Mouse (Mus musculus): ENCODE data around the gene Wdr34. TPM values are rescaled to one million over a fixed set of nuclear protein-coding genes. Genes with fewer than 3 reads are reported as not detected.

The Wdr34 gene
- polyA plus RNA-seq, 1 experiment from 2014 or later, result 15.2 TPM

DNA sequence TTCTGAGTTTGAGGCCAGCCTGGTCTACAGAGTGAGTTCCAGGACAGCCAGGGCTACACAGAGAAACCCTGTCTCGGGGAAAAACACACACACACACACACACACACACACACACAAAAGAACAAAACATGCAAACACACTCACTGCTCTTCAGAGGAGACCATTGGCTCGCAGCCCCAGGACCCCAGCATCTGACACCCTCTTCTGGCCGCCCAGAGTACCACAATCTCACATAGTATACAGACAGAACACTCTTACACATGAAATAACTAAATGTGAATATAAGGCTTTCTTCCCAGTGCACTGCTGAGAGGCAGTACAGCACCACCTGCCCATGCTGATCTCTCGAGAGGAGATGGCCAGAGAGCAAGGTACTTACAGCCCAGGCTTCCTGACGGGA, 4.1 kb downstream of the Wdr34 start:
- 83% methylated on average over 5 of the region's 5 CpGs for WGBS
- no peak overlapping the region for H3K9ac ChIP-seq (replicated peaks; ENCODE audit: low read depth)
- H3K36me3 ChIP-seq (ENCODE audit: insufficient read depth, low read length), result no peaks in the 10 kb centered on the region
- H3K27me3 ChIP-seq (replicated peaks; ENCODE audit: insufficient read depth, low read length), result no peaks in the 10 kb centered on the region
- H3K27ac ChIP-seq (ENCODE audit: low read length), result no peak overlapping the region
- ATAC-seq (no peak), DNase-seq (ENCODE audit: low spot score) (no peak)
- H3K4me1 ChIP-seq (ENCODE audit: insufficient read depth, low read depth, low read length), result no peaks in the 10 kb centered on the region; the same call in 1 of the 2 replicates
- TF ChIP-seq EP300 (IDR thresholded peaks at IDR 0.05) (no peak), CTCF (IDR thresholded peaks at IDR 0.05) (no peak; the same call in 1 of the 2 replicates)
- H3K4me2 ChIP-seq (replicated peaks; ENCODE audit: low read depth, low read length), result no peak overlapping the region
- no peak overlapping the region for H3K4me3 ChIP-seq (ENCODE audit: low read depth, low read length)
- no peaks in the 10 kb centered on the region for H3K9me3 ChIP-seq (ENCODE audit: low read length)

DNA sequence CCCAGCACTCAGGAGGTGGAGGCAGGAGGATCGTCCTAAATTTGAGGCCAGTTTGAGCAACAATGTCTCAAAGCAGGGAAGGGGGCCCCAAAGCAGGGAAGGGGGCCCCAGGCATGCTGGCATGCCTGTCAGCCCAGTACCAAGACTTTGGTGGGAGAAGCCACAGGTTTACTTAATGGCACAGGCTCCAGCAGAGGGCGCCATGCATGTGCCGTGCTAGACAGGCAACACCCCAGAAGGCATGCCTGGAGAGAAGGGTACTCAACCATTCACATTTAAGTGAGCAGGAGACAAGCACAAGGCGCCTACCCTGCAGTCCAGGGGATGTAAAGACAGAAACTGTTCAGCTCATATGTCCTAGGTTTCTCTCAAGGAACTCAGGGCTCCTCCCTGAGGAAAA, 6.2 kb downstream of the Wdr34 start:
- Histone ChIP-seq H3K9me3 (ENCODE audit: low read length) (no peaks in the 10 kb centered on the region), H3K36me3 (ENCODE audit: insufficient read depth, low read length) (0 out of 2 replicates have a peak, but pooled peaks cover 4% of the 10 kb centered on the region), H3K9ac (replicated peaks; ENCODE audit: low read depth) (no peak overlapping the region), H3K4me2 (replicated peaks; ENCODE audit: low read depth, low read length) (no peak overlapping the region), H3K4me1 (ENCODE audit: insufficient read depth, low read depth, low read length) (no peaks in the 10 kb centered on the region), H3K27me3 (replicated peaks; ENCODE audit: insufficient read depth, low read length) (no peaks in the 10 kb centered on the region), H3K27ac (ENCODE audit: low read length) (no peak overlapping the region), H3K4me3 (ENCODE audit: low read depth, low read length) (no peak overlapping the region)
- peak; percentile 82 for ATAC-seq
- WGBS, result 8% methylated on average over 4 of the region's 4 CpGs
- peak; percentile 92 for DNase-seq (ENCODE audit: low spot score)
- peak; percentile 91 for TF ChIP-seq CTCF (IDR thresholded peaks at IDR 0.05)
- TF ChIP-seq EP300 (IDR thresholded peaks at IDR 0.05), result no peak

DNA sequence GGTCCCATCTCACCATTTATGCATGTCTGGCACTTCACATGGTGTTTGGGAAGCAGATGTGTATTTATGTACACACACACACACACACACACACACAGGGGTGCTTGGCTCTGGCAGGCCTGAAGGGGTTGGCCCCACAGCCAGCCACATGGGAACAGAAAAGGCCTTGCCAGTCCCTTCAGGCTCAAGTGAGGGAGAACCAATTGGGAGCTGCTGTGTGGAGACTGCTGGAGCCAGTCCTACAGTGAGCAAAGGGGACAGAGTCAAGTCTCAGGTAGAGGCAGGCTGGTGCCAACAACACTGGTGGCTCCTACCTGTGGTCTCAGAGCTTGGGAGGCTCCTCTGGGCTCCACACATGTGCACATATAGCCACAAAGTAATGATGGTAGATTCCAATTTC, 9.0 kb downstream of the Wdr34 start:
- Histone ChIP-seq H3K9me3 (ENCODE audit: low read length) (no peaks in the 10 kb centered on the region), H3K4me2 (replicated peaks; ENCODE audit: low read depth, low read length) (no peak overlapping the region), H3K9ac (replicated peaks; ENCODE audit: low read depth) (no peak overlapping the region), H3K27me3 (replicated peaks; ENCODE audit: insufficient read depth, low read length) (no peaks in the 10 kb centered on the region), H3K4me1 (ENCODE audit: insufficient read depth, low read depth, low read length) (no peaks in the 10 kb centered on the region), H3K36me3 (ENCODE audit: insufficient read depth, low read length) (0 out of 2 replicates have a peak, but pooled peaks cover 5% of the 10 kb centered on the region), H3K4me3 (ENCODE audit: low read depth, low read length) (no peak overlapping the region), H3K27ac (ENCODE audit: low read length) (no peak overlapping the region)
- no peak for TF ChIP-seq EP300 (IDR thresholded peaks at IDR 0.05)
- no peak for TF ChIP-seq CTCF (IDR thresholded peaks at IDR 0.05)
- DNase-seq (ENCODE audit: low spot score), result no peak
- ATAC-seq, result no peak

DNA sequence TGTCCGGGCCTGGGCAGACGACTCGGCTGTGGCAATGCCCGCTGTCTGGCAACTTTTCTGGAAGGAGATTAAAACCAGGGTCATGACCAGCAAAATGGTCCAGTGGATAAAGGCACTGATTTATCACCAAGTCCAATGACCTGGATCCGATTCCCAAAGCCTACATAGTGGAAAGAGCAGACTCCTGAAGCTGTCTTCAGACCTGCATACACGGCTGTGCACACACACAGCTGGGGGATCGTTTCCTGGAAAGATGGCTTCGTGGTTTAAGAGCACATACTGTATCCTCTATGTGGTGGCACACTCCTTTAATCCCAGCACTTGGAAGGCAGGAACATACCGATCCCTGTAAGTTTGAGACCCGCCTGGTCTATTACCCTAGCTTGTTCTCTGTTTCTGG, 10.3 kb downstream of the Wdr34 start:
- H3K27me3 ChIP-seq (replicated peaks; ENCODE audit: insufficient read depth, low read length), result no peaks in the 10 kb centered on the region
- H3K27ac ChIP-seq (ENCODE audit: low read length), result no peak overlapping the region
- TF ChIP-seq EP300 (IDR thresholded peaks at IDR 0.05) (no peak), CTCF (IDR thresholded peaks at IDR 0.05) (no peak)
- no peak overlapping the region for H3K4me3 ChIP-seq (ENCODE audit: low read depth, low read length)
- no peaks in the 10 kb centered on the region for H3K9me3 ChIP-seq (ENCODE audit: low read length)
- 90% methylated on average over 10 of the region's 10 CpGs for WGBS
- H3K9ac ChIP-seq (replicated peaks; ENCODE audit: low read depth), result no peak overlapping the region
- no peak for DNase-seq (ENCODE audit: low spot score)
- no peak overlapping the region for H3K4me2 ChIP-seq (replicated peaks; ENCODE audit: low read depth, low read length)
- 0 out of 2 replicates have a peak, but pooled peaks cover 5% of the 10 kb centered on the region for H3K36me3 ChIP-seq (ENCODE audit: insufficient read depth, low read length)
- no peak for ATAC-seq
- H3K4me1 ChIP-seq (ENCODE audit: insufficient read depth, low read depth, low read length), result no peaks in the 10 kb centered on the region

DNA sequence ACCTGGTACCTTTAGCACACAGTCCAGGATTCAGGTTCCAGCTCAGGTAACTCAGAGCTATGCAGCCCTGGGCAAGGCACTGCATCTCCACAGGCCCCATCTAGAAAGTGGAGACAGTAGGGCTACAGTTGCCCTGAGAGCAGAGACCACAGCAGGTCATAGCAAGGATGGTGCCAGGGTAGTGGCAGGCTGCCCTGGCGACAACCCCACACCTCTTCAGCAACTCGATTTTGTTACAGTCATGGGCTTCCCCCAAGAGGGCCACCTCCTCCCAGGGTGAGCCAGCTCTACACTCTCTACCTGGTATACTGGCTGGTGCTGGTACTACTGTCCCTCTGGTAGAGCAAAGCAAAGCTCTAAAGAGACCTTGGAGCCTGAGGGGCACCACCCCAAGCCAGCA, 10.9 kb downstream of the Wdr34 start:
- no peaks in the 10 kb centered on the region for H3K9me3 ChIP-seq (ENCODE audit: low read length)
- no peaks in the 10 kb centered on the region for H3K4me1 ChIP-seq (ENCODE audit: insufficient read depth, low read depth, low read length)
- DNase-seq (ENCODE audit: low spot score) (no peak), ATAC-seq (no peak)
- TF ChIP-seq EP300 (IDR thresholded peaks at IDR 0.05) (no peak), CTCF (IDR thresholded peaks at IDR 0.05) (no peak)
- H3K4me3 ChIP-seq (ENCODE audit: low read depth, low read length), result no peak overlapping the region
- no peaks in the 10 kb centered on the region for H3K27me3 ChIP-seq (replicated peaks; ENCODE audit: insufficient read depth, low read length)
- H3K27ac ChIP-seq (ENCODE audit: low read length), result no peak overlapping the region
- H3K4me2 ChIP-seq (replicated peaks; ENCODE audit: low read depth, low read length), result no peak overlapping the region
- 0 out of 2 replicates have a peak, but pooled peaks cover 5% of the 10 kb centered on the region for H3K36me3 ChIP-seq (ENCODE audit: insufficient read depth, low read length)
- 87% methylated on average over 2 of the region's 2 CpGs for WGBS
- no peak overlapping the region for H3K9ac ChIP-seq (replicated peaks; ENCODE audit: low read depth)

DNA sequence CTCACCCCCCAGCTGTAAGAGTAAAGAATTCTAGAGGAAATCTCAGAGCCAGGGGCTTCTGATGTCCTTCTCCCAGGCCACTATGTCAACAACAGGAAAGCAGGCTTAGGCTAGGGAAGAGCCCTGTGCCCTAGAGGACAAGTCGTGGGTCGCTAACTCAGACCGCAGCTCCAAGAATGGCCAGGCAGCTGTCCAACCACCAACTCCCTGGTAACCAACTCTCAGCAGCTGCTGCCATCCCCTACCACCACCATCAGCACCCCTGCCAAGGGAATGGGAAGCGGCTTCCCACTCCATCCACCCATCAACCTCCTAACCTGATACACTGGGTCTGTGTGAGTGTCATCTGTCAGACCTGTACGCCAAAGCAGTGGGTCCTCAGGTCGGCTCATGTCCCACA, 15.7 kb downstream of the Wdr34 start:
- Histone ChIP-seq H3K4me3 (ENCODE audit: low read depth, low read length) (no peak overlapping the region), H3K4me2 (replicated peaks; ENCODE audit: low read depth, low read length) (no peak overlapping the region), H3K9me3 (ENCODE audit: low read length) (no peaks in the 10 kb centered on the region), H3K9ac (replicated peaks; ENCODE audit: low read depth) (no peak overlapping the region), H3K27me3 (replicated peaks; ENCODE audit: insufficient read depth, low read length) (no peaks in the 10 kb centered on the region), H3K36me3 (ENCODE audit: insufficient read depth, low read length) (peaks cover 42% of the 10 kb centered on the region), H3K4me1 (ENCODE audit: insufficient read depth, low read depth, low read length) (no peaks in the 10 kb centered on the region), H3K27ac (ENCODE audit: low read length) (no peak overlapping the region)
- WGBS, result 71% methylated on average over 6 of the region's 6 CpGs
- ATAC-seq, result no peak
- TF ChIP-seq EP300 (IDR thresholded peaks at IDR 0.05), result no peak
- TF ChIP-seq CTCF (IDR thresholded peaks at IDR 0.05), result no peak
- DNase-seq (ENCODE audit: low spot score), result no peak
